Mouse (Mus musculus) cerebellum, adult 2 months (tissue): Measurements from ENCODE around the gene Rph3al. TPM values are rescaled to one million over a fixed set of nuclear protein-coding genes. Genes with fewer than 3 reads are reported as not detected.

Experiments used
- DNase-seq, 2 experiments: peaks; one replicate each; pipeline ENCODE4 v3.0.0; 2021
- H3K27ac ChIP-seq: fragments of 200-500 bp; 2 replicates; pipeline ENCODE4 v1.5.1; 2012; ENCODE audit warnings: low read length, control low read depth, inconsistent platforms; ENCODE audit not compliant: insufficient read depth
- H3K27me3 ChIP-seq: fragments of 200-500 bp; 2 replicates; pipeline ENCODE4 v1.6.1; 2012; ENCODE audit warnings: inconsistent platforms, mild to moderate bottlenecking, low read length, moderate library complexity; ENCODE audit not compliant: control insufficient read depth, insufficient read depth
- H3K4me1 ChIP-seq: fragments of 200-500 bp; 2 replicates; pipeline ENCODE4 v1.6.1; 2011; ENCODE audit warnings: low read length; ENCODE audit not compliant: control insufficient read depth, insufficient read depth
- H3K4me3 ChIP-seq: fragments of 200-500 bp; replicated peaks from 2 replicates; pipeline ENCODE3; 2011; ENCODE audit warnings: mild to moderate bottlenecking, low read depth, low read length, control low read depth; ENCODE audit not compliant: insufficient read depth
- CTCF ChIP-seq: fragments of 200-500 bp; IDR thresholded peaks from 2 replicates; pipeline ENCODE4 v1.5.1; 2011; ENCODE audit warnings: low read depth, mild to moderate bottlenecking, control low read depth, low read length, moderate library complexity, borderline replicate concordance; ENCODE audit not compliant: insufficient read depth
- POLR2A ChIP-seq: fragments of 200-500 bp; IDR thresholded peaks from 2 replicates; pipeline ENCODE4 v1.6.1; 2011; ENCODE audit warnings: low read length, control low read depth, borderline replicate concordance; ENCODE audit not compliant: insufficient read depth
- WGBS: fragments of 180-500 bp; shearing (Covaris S2); methylation state at CpG from one replicate; pipeline ENCODE4 v1.1.7; 2018; 5-methylcytosine and 5-hydroxymethylcytosine counted together
- polyA plus RNA-seq: library from polyadenylated mRNA; depleted of rRNA; stranded (reverse); fragments of >200 nt; gene quantifications from 2 replicates; pipeline ENCODE4 v1.2.3, GENCODE M21; 2012

Gene Rph3al
- polyA plus RNA-seq, 1 experiment: 3.6 TPM

DNA sequence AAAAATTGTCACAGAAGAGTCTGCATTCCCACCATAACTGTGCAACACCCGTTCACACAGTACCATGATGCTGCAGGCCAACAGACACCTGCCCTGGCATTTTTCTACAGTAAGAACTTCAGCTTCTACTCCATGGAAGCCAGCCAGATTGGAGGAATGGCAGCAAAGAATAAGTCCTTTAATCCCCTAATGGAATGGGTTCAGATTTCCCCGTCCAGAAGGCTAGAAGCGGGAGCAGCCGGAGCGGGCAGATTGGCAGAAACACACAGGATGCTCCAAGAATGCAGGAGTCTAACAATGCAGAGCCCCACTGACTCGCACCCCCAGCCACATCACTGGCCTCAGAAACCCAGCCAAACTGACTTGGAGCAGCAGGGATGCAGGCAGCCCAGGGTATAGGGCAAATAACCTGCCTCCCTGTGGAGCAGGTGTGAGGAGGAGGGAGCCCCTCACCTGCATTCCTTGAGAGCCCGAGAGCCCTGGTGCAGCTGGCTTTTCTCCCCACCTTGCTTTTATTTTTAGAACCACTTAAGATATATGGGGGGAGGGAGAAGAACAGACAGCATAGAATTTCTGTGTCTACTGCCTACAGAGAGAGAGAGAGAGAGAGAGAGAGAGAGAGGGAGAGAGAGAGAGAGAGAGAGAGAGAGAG is 34.8 kb upstream of the Rph3al start:
- DNase-seq: peak in 1 of 2 experiments; percentile 25
- TF ChIP-seq POLR2A: no peak
- TF ChIP-seq CTCF: no peak
- H3K27me3 ChIP-seq: no peaks in the 10 kb centered on the region
- 14% methylated on average over 7 of the region's 7 CpGs for WGBS
- no peak overlapping the region for H3K27ac ChIP-seq
- H3K4me3 ChIP-seq: no peak overlapping the region
- 0 out of 2 replicates have a peak, but pooled peaks cover 2% of the 10 kb centered on the region for H3K4me1 ChIP-seq

DNA sequence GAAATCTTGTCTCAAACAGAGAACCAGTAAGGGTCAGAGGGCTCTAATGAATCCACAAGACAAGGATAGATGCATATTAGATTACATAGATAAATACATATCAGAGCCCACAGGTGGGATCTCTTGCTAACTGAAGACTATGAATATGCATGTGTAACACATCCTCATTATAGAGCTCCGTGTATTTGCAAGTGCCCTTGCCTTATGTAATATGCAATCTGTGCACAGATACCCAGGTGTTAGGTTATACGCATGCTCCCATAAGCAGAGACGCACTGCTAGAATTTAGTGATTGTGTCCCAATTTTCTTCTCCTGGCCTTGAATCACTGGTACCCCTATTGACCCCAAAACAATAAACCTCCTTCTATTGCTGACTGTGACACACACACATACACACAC is 34.0 kb upstream of the Rph3al start:
- Histone ChIP-seq H3K27ac (no peak overlapping the region), H3K27me3 (no peaks in the 10 kb centered on the region), H3K4me1 (0 out of 2 replicates have a peak, but pooled peaks cover 2% of the 10 kb centered on the region), H3K4me3 (no peak overlapping the region)
- no peak for TF ChIP-seq POLR2A
- no peak for TF ChIP-seq CTCF
- 80% methylated on average over 3 of the region's 3 CpGs for WGBS
- no peak for DNase-seq

DNA sequence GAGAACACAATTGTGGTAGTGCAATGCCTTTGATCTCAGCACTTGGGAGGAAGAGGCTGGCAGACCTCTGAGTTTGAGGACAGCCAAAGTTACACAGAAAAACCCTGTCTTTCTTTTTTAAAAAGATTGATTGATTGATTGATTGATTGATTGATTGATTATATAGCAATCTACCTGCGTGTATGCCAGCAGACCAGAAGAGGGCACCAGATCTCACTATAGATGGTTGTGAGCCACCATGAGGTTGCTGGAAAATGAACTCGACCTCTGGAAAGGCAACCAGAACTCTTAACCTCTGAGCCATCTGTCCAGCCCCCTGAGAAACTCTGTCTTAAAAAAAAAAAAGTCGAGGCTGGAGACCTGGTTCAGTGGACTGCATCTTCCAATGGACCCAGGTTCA is 32.4 kb upstream of the Rph3al start:
- DNase-seq: no peak
- Histone ChIP-seq H3K4me3 (no peak overlapping the region), H3K27ac (no peak overlapping the region), H3K27me3 (no peaks in the 10 kb centered on the region), H3K4me1 (peaks cover 7% of the 10 kb centered on the region; the same call in 1 of the 2 replicates)
- WGBS: 23% methylated on average over 3 of the region's 3 CpGs
- TF ChIP-seq POLR2A (no peak), CTCF (peak; percentile 10; the same call in 1 of the 2 replicates)

DNA sequence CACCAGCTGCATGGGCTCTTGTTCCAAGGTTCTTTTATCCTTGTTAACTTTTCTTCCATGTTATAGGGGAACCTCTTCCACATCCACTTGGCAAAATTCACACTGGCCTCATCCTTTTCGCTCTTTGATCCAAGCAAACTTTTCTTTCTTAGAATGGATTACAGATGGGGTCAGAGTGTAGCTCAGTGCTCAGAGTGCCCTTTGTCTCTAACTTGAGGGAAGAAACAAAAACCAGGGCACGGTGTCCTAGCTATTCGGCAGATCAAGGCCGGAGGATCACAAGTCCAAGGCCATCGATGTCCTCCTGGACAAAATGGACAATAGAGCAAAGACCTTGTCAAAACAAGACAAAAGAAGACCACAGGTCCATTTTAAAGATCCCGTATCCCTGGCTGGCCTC is 30.5 kb upstream of the Rph3al start:
- DNase-seq: no peak
- no peak for TF ChIP-seq CTCF
- Histone ChIP-seq H3K4me1 (peaks cover 7% of the 10 kb centered on the region; the same call in 1 of the 2 replicates), H3K27me3 (no peaks in the 10 kb centered on the region), H3K27ac (no peak overlapping the region), H3K4me3 (no peak overlapping the region)
- 95% methylated on average over 6 of the region's 6 CpGs for WGBS

DNA sequence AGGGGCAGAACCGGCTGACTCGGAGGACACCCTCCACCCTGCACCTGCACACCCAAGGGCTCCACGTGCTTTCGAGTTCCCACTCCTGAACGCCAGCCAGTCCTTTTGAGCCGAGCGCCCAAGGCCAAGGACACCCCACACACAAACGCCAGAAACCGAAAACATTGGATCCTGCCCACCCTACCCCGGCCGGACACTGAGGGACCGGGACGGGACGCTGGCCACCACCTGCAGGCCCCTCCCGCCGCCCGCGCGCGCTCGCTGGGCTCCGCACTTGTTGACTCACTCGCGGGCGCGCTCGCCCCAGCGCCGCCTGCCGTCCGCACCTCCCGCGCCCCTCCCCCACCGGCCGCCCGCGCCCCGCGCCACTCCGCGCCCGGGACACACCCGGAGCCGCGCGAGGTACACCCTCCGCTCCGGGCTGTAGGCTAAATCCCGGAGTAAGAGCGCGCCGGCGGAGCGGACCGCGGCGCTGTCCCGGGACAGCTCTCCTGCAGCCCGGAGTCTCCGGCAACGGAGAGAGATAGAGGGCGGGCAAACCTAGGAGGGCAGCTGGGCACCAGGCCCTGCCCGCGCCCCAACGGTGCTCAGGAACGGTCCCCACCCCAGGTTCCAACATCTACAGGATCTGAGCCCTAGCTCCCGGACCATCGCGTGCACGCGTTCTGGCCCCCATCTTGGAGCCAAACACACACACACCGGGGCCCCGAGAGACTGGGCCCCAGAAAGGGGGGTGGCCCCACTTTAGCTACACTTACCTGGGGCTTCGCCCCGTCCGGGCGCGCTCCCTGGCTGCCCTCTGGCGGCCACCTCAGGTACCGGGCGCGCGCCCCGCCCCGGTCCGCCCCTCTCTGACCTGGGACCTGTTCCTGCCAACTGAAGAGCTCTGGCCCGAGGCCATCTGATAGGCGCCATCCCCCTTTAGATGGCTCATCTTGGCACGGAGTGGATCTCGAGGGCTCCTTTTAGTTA is 28.5 kb upstream of the Rph3al start:
- WGBS: under 1% methylated on average over 88 of the region's 90 CpGs
- Histone ChIP-seq H3K27ac (no peak overlapping the region), H3K4me3 (peak overlapping the region; percentile 73), H3K27me3 (no peaks in the 10 kb centered on the region), H3K4me1 (peaks cover 5% of the 10 kb centered on the region; the same call in 1 of the 2 replicates)
- peak; percentile 74 to 77 for DNase-seq
- TF ChIP-seq CTCF (peak; percentile 63), POLR2A (no peak)

DNA sequence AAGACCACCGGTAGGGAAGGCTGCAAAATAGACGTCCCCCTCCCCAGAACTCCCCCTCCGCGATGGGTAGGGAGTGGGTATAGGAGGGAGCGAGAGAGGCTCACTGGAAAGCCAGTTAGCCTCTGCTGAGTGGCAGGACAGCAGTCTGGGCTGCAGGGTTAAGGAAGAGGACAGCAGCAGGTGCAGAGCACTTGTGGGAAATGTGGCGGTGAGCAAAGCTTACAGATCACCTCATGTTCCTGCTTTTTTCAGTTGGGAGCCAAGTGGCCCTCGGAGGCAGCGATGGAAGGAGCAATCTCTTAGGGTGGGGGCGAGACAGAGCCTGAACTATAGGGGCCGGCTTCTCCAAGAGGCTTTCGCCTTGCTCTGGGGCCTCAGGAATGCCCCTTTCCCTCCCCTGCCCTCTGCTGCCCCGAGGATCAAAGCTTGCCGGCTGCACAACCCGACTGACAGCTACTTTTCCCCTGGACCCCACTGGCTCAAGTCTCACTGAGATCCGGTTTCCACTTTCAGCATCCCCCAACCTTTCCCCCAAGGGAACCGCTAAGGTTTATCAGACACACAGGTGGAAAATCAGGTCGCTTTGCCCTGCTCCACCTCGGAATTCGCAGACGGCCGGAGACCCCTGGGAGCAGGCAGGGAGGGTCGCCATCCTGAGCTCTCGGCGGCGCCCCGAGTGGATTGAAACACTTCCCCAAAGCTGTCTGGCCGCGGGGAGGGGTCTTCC is 27.6 kb upstream of the Rph3al start:
- Histone ChIP-seq H3K4me3 (peak overlapping the region; percentile 73), H3K27me3 (no peaks in the 10 kb centered on the region), H3K27ac (no peak overlapping the region), H3K4me1 (peaks cover 5% of the 10 kb centered on the region; the same call in 1 of the 2 replicates)
- DNase-seq: no peak
- TF ChIP-seq CTCF (no peak), POLR2A (no peak)
- 25% methylated on average over 28 of the region's 28 CpGs for WGBS

DNA sequence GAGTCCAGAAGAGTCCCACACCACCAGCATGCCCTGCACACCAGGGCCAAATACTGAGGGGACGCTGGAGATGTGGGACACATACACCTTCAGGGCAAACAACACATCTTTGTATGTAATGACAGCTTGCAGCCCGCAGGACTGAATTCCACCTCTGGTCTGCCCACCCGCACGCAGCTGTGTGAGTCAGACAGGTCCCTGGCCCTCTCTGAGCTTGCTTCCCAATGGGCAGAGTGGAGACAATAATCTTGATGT is 26.2 kb upstream of the Rph3al start:
- H3K4me3 ChIP-seq: no peak overlapping the region
- WGBS: 77% methylated on average over 4 of the region's 4 CpGs
- no peak overlapping the region for H3K27ac ChIP-seq
- H3K4me1 ChIP-seq: peaks cover 5% of the 10 kb centered on the region; the same call in 1 of the 2 replicates
- H3K27me3 ChIP-seq: no peaks in the 10 kb centered on the region
- TF ChIP-seq CTCF: no peak
- no peak for TF ChIP-seq POLR2A
- no peak for DNase-seq
